Mouse (Mus musculus) heart, adult 2 months (tissue): ENCODE results near the gene Btbd9. TPM values are rescaled to one million over a fixed set of nuclear protein-coding genes. Genes with fewer than 3 reads are reported as not detected.

ENCODE experiments used
- DNase-seq, 2 experiments: peaks; one replicate each; pipeline ENCODE4 v3.0.0; 2021
- H3K27ac ChIP-seq: fragments of 200-600 bp; 2 replicates; pipeline ENCODE4 v1.8.1; 2022
- H3K27me3 ChIP-seq: fragments of 200-500 bp; 2 replicates; pipeline ENCODE4 v1.6.1; 2012; ENCODE audit warnings: mild to moderate bottlenecking, low read length, inconsistent platforms, mixed read lengths; ENCODE audit not compliant: control insufficient read depth, insufficient read depth
- H3K36me3 ChIP-seq: fragments of 200-500 bp; 2 replicates; pipeline ENCODE4 v1.6.1; 2012; ENCODE audit warnings: low read length, inconsistent platforms; ENCODE audit not compliant: control insufficient read depth, insufficient read depth
- H3K4me1 ChIP-seq: fragments of 200-500 bp; 2 replicates; pipeline ENCODE4 v1.6.1; 2011; ENCODE audit warnings: low read length; ENCODE audit not compliant: control insufficient read depth, insufficient read depth
- H3K4me3 ChIP-seq: fragments of 200-600 bp; 2 replicates; pipeline ENCODE4 v1.8.1; 2022
- H3K79me2 ChIP-seq: fragments of 200-500 bp; replicated peaks from 2 replicates; pipeline ENCODE4 v1.6.1; 2012; ENCODE audit warnings: mild to moderate bottlenecking, inconsistent platforms, low read length, moderate library complexity, mixed read lengths; ENCODE audit not compliant: control insufficient read depth, insufficient read depth
- H3K9ac ChIP-seq: fragments of 200-500 bp; 2 replicates; pipeline ENCODE4 v1.6.1; 2012; ENCODE audit warnings: low read depth, mild to moderate bottlenecking, control low read depth, inconsistent platforms, low read length, mixed read lengths
- CTCF ChIP-seq: fragments of 200-600 bp; IDR thresholded peaks from 2 replicates; pipeline ENCODE4 v1.8.1; 2022; ENCODE audit warnings: antibody characterized with exemption, mild to moderate bottlenecking, moderate library complexity
- EP300 ChIP-seq: fragments of 200-500 bp; IDR thresholded peaks from 2 replicates; pipeline ENCODE4 v1.6.1; 2011; ENCODE audit warnings: low read depth, low read length, control low read depth; ENCODE audit not compliant: insufficient read depth
- POLR2A ChIP-seq: fragments of 200-500 bp; IDR thresholded peaks from 2 replicates; pipeline ENCODE4 v1.6.1; 2011; ENCODE audit warnings: mild to moderate bottlenecking, low read depth, low read length, control low read depth; ENCODE audit not compliant: insufficient read depth
- WGBS: fragments of 180-500 bp; shearing (Covaris S2); methylation state at CpG from one replicate; pipeline ENCODE4 v1.1.7; 2018; 5-methylcytosine and 5-hydroxymethylcytosine counted together
- intact Hi-C: fragments of 180-260 bp; cut with DNase I; formaldehyde crosslinking; loops from one replicate; pipeline ENCODE4 v1.15.1; 2025
- polyA plus RNA-seq: library from polyadenylated mRNA; depleted of rRNA; stranded (reverse); fragments of >200 nt; gene quantifications from 2 replicates; pipeline ENCODE4 v1.2.3, GENCODE M21; 2012
- total RNA-seq, 2 experiments: library from RNA; stranded (reverse); gene quantifications; 2 replicates each; pipeline ENCODE4 v1.2.3; 2021

Gene Btbd9
- total and polyA plus RNA-seq, 3 experiments = 8.1 to 22.0 (median 20.9) TPM

DNA sequence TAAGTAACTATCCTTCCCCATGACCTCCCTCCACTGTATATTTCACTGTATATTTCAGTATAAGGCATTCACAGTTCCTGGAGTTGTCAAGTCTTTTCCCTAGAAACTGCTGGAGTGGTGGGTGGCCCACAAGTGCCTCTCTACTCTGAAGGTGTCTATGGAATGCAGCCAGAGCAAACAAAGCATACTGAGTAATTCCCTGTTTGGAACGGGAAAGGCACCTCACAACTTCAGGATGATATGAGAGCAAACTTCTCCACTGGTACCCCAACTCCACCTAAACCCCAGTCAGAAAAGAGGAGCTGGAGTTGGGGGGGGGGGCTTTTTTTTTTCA is 25.5 kb downstream of the Btbd9 start:
- Histone ChIP-seq H3K79me2 (no peaks in the 10 kb centered on the region; the same call in none of the 2 replicates), H3K27ac (no peak overlapping the region), H3K4me1 (peaks cover 5% of the 10 kb centered on the region), H3K36me3 (no peaks in the 10 kb centered on the region), H3K9ac (no peak overlapping the region), H3K27me3 (no peaks in the 10 kb centered on the region), H3K4me3 (no peak overlapping the region)
- 30% methylated on average over 1 of the region's 1 CpGs for WGBS
- TF ChIP-seq POLR2A (no peak), CTCF (no peak), EP300 (no peak)
- intact Hi-C loops = no loop called here
- DNase-seq = no peak

DNA sequence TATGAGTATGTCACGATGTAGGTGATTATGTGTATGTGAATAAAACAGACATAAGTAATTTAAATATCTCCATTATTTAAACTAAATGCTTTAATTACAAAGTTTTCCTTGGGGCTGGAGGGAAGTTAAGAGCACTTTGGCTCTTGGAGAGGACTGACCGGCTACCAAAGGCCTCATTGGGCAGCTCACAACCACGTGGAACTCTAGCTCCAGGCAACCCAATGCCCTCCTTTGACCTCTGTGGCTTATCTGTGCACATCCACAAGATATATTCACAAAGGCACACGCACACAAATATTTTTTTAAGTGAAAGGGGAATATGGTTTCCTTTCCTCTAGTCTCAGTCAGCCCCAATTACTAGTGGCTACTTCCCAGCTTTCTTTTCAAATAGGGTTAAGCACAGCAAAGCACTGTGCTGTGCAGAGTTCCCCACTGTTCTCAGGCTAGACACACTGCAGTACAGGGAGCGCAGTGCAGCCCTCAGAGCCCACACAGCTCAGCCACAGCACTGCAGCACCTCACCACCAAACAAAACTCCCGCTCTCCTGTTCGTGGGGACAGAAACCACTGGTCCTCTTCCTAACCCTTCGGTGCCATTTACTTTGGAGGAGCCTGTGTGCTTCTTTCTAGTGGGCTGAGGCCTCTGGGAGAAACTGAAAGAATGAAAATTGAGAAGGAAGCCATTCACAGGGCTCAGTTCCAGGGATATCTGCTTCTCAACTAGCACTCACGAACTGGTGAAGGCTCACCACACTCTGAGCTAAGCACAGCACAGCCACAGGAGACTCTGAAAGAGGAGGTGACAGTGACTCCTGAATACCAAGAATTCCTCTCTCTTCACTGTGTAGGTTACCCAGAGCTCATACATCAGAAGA is 26.2 kb downstream of the Btbd9 start:
- intact Hi-C loops = no loop called here
- no peak overlapping the region for H3K27ac ChIP-seq
- DNase-seq = no peak
- TF ChIP-seq EP300 = no peak
- no peak for TF ChIP-seq POLR2A
- TF ChIP-seq CTCF = no peak
- H3K36me3 ChIP-seq = no peaks in the 10 kb centered on the region
- H3K79me2 ChIP-seq = no peaks in the 10 kb centered on the region; the same call in none of the 2 replicates
- H3K4me1 ChIP-seq = peaks cover 5% of the 10 kb centered on the region
- H3K4me3 ChIP-seq = no peak overlapping the region
- WGBS = 56% methylated on average over 9 of the region's 9 CpGs
- H3K9ac ChIP-seq = no peak overlapping the region
- H3K27me3 ChIP-seq = no peaks in the 10 kb centered on the region

DNA sequence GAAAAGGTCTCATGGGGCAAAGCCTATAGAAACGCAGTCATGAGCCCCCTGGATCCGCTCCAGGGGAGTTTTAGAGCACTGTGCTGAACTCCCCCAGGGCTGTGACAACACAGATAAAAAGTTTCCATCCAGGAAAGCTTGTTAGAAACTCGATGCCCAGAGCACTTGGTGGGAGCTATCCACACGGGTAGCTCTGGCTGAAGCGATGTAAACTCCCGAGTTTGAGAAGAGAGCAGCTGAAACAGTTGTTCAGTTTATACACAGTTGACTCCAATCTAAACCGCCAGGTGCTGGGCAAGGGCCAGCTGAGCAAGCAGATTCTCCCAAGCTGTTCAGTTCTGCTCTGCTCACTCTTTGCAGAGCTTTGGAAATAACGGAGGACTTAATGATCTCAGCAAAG is 37.2 kb downstream of the Btbd9 start:
- DNase-seq = no peak
- Histone ChIP-seq H3K9ac (no peak overlapping the region), H3K27ac (no peak overlapping the region)

DNA sequence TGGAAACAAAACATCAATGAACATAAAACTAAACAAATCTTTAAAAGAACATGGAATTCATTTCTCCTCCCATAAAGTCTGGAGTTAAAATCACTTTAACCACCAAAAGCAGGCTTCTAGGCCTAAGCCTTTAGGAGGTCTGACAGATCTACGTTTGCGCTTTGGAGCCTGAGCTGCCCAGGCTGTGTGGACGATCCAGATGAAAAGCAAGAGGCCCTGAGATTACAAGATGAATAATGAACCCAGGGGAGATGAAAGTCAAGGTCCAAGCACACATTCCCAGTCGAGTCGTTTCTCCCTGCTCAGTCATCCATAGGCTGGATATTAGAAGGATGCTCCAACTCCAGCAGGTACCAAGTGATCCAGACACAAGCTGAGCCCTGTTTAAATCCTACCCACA is 39.6 kb downstream of the Btbd9 start:
- no peaks in the 10 kb centered on the region; the same call in 1 of the 2 replicates for H3K36me3 ChIP-seq
- no peaks in the 10 kb centered on the region for H3K27me3 ChIP-seq
- peaks cover 2% of the 10 kb centered on the region for H3K4me1 ChIP-seq
- TF ChIP-seq POLR2A = no peak
- no peak for TF ChIP-seq CTCF
- TF ChIP-seq EP300 = no peak
- H3K9ac ChIP-seq = no peak overlapping the region
- DNase-seq = no peak
- intact Hi-C loops = no loop called here
- 88% methylated on average over 5 of the region's 5 CpGs for WGBS
- H3K79me2 ChIP-seq = no peaks in the 10 kb centered on the region; the same call in 1 of the 2 replicates
- no peak overlapping the region for H3K4me3 ChIP-seq
- H3K27ac ChIP-seq = no peak overlapping the region

More for the DNA sequence above, 37.2 kb downstream of the Btbd9 start:
- no peak for TF ChIP-seq POLR2A
- no peak for TF ChIP-seq EP300
- TF ChIP-seq CTCF = no peak
- WGBS = 19% methylated on average over 8 of the region's 8 CpGs
- H3K79me2 ChIP-seq = no peaks in the 10 kb centered on the region; the same call in 1 of the 2 replicates
- H3K27me3 ChIP-seq = no peaks in the 10 kb centered on the region
- H3K36me3 ChIP-seq = no peaks in the 10 kb centered on the region; the same call in 1 of the 2 replicates
- intact Hi-C loops = no loop called here
- H3K4me1 ChIP-seq = peaks cover 3% of the 10 kb centered on the region
- H3K4me3 ChIP-seq = no peak overlapping the region

DNA sequence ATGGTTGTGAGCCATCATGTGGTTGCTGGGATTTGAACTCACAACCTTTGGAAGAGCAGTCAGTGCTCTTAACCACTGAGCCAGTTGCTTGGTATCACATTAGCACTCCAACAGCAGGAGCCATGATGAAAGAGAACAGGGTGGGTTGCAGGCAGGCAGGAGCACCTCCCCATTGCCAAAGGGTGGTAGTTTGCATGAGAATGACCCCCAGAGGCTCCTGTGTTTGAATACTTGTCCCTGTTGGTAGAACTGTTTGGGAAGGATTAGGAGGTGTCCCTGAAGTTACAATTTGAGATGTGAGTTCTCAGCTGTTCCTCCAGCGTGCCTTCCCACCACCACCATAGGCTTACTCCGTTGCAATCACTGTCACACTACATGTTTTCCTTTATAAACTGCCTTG is 43.2 kb downstream of the Btbd9 start:
- Histone ChIP-seq H3K27me3 (no peaks in the 10 kb centered on the region), H3K4me1 (no peaks in the 10 kb centered on the region), H3K4me3 (no peak overlapping the region), H3K27ac (no peak overlapping the region), H3K9ac (no peak overlapping the region), H3K79me2 (no peaks in the 10 kb centered on the region; the same call in 1 of the 2 replicates), H3K36me3 (no peaks in the 10 kb centered on the region)
- intact Hi-C loops = no loop called here
- WGBS = 92% methylated on average over 2 of the region's 2 CpGs
- TF ChIP-seq EP300 (no peak), CTCF (no peak), POLR2A (no peak)
- DNase-seq = no peak

DNA sequence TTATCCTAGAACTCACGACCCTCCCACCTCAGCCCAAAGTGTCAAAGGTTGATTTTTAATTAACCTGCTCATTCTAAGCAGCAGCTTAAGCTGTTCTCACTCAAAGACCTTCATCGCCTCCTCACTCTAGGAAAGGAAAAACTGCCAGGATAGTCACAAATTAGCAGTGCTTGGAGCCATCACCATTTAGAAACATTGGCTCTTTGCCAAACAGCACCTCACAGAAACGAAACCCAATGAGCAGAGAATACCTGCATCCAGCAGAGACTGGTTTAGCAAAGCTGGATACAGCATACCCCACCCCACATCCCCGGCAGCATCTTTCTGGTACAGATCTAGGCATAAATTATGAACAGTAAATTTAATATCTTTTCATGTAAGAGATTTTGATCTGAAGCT is 45.7 kb downstream of the Btbd9 start:
- Histone ChIP-seq H3K4me1 (no peaks in the 10 kb centered on the region), H3K79me2 (no peaks in the 10 kb centered on the region; the same call in 1 of the 2 replicates), H3K36me3 (no peaks in the 10 kb centered on the region), H3K4me3 (no peak overlapping the region), H3K27me3 (no peaks in the 10 kb centered on the region), H3K27ac (no peak overlapping the region), H3K9ac (no peak overlapping the region)
- no peak for TF ChIP-seq CTCF
- TF ChIP-seq POLR2A = no peak
- TF ChIP-seq EP300 = no peak
- no peak for DNase-seq
- intact Hi-C loops = no loop called here
- WGBS = 65% methylated on average over 4 of the region's 4 CpGs
